Mouse (Mus musculus) spleen, adult 2 months (tissue): ENCODE results near the gene Casc1. TPM values are rescaled to one million over a fixed set of nuclear protein-coding genes. Genes with fewer than 3 reads are reported as not detected.

Experiments
- DNase-seq, 2 experiments: peaks; one replicate each; pipeline versions ENCODE4 v3.0.0 to v3.0.0-alpha.2; 2012 to 2021; ENCODE audit warnings: low spot score in 2 of 2, low read depth in 1 of 2
- H3K27ac ChIP-seq: fragments of 200-500 bp; 2 replicates; pipeline ENCODE4 v1.5.1; 2012; ENCODE audit warnings: low read length, inconsistent platforms; ENCODE audit not compliant: insufficient read depth
- H3K27me3 ChIP-seq: fragments of 200-500 bp; 2 replicates; pipeline ENCODE4 v1.6.1; 2012; ENCODE audit warnings: mild to moderate bottlenecking, moderate library complexity, low read length, inconsistent platforms; ENCODE audit not compliant: control insufficient read depth, insufficient read depth
- H3K36me3 ChIP-seq: fragments of 200-500 bp; 2 replicates; pipeline ENCODE4 v1.6.1; 2012; ENCODE audit warnings: mild to moderate bottlenecking, low read length, inconsistent platforms; ENCODE audit not compliant: control insufficient read depth, insufficient read depth
- H3K4me1 ChIP-seq: fragments of 200-500 bp; 2 replicates; pipeline ENCODE4 v1.6.1; 2011; ENCODE audit warnings: inconsistent platforms; ENCODE audit not compliant: control insufficient read depth, insufficient read depth, insufficient read length
- H3K4me3 ChIP-seq: fragments of 200-500 bp; 2 replicates; pipeline ENCODE4 v1.5.1; 2011; ENCODE audit warnings: mild to moderate bottlenecking, inconsistent platforms; ENCODE audit not compliant: insufficient read depth, insufficient read length; ENCODE audit errors: extremely low read depth
- CTCF ChIP-seq: fragments of 200-500 bp; IDR thresholded peaks from 2 replicates; pipeline ENCODE4 v1.5.1; 2011; ENCODE audit warnings: mild to moderate bottlenecking, inconsistent platforms; ENCODE audit not compliant: insufficient read depth, insufficient read length, insufficient replicate concordance; ENCODE audit errors: extremely low read depth
- POLR2A ChIP-seq: fragments of 200-500 bp; IDR thresholded peaks from 2 replicates; pipeline ENCODE4 v1.6.1; 2011; ENCODE audit warnings: low read depth, low read length, inconsistent platforms
- whole genome bisulfite sequencing: fragments of 180-500 bp; shearing (Covaris S2); methylation state at CpG from one replicate; pipeline ENCODE4 v1.1.7; 2018; 5-methylcytosine and 5-hydroxymethylcytosine counted together
- polyA plus RNA-seq: library from polyadenylated mRNA; depleted of rRNA; stranded (reverse); fragments of >200 nt; gene quantifications from 2 replicates; pipeline ENCODE4 v1.2.3, GENCODE M21; 2012

Gene Casc1
- polyA plus RNA-seq, 1 experiment = 0.09 TPM

DNA sequence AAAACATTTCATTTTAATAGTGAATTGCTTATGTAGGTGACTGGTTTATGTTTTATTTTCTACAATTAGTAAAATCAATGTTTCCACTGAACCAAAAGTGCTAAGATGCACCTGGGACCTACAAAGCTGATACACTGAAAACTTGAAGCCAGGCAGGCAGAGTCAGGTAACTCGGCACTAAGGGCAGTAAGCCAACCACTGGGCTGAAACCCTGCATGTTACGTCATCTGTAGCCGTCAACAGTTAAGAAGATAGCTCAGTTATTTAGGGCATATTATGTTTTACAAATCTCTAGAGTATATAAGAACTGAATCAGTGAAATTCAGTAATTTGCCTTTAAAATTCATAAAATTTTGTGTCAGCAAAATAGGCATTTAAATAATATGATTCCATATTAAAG lies 15.5 kb upstream of the Casc1 start:
- no peaks in the 10 kb centered on the region for H3K27me3 ChIP-seq
- 85% methylated on average over 3 of the region's 3 CpGs for WGBS
- no peak overlapping the region for H3K4me3 ChIP-seq
- peak in 1 of 2 experiments; percentile 18 for DNase-seq
- peaks cover 11% of the 10 kb centered on the region for H3K36me3 ChIP-seq
- H3K27ac ChIP-seq = no peak overlapping the region
- H3K4me1 ChIP-seq = no peaks in the 10 kb centered on the region
- TF ChIP-seq CTCF (no peak), POLR2A (no peak)

DNA sequence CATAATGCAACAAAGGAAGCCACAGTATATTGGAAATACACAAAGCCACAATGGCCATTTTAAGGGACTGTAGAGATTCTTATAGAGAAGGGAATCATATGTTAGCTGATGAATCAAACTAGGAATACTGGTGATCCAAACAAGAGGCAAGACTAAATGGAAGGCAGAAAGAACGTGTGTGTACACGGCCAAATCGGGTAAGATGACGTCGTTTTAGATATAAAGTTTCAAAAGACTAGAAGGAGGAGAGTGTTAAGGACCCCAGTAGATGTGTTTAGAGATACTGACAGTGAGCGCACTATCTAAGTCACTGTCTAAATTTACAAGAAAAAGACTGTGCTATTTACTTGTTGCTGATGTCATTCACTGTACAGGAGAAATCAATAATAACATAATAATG lies 13.4 kb upstream of the Casc1 start:
- TF ChIP-seq POLR2A (no peak), CTCF (no peak)
- H3K4me3 ChIP-seq = no peak overlapping the region
- peaks cover 13% of the 10 kb centered on the region for H3K36me3 ChIP-seq
- no peaks in the 10 kb centered on the region for H3K4me1 ChIP-seq
- WGBS = 95% methylated on average over 6 of the region's 6 CpGs
- DNase-seq = no peak
- no peak overlapping the region for H3K27ac ChIP-seq
- no peaks in the 10 kb centered on the region for H3K27me3 ChIP-seq

GRCm38 (mm10) chr6:145215826-145216225 lies 5.0 kb upstream of the Casc1 start:
- TF ChIP-seq POLR2A (no peak), CTCF (no peak)

GRCm38 (mm10) chr6:145213916-145214315 lies 3.1 kb upstream of the Casc1 start:
- Histone ChIP-seq H3K36me3 (peaks cover 6% of the 10 kb centered on the region), H3K4me1 (no peaks in the 10 kb centered on the region; the same call in 1 of the 2 replicates), H3K27me3 (no peaks in the 10 kb centered on the region), H3K4me3 (no peak overlapping the region), H3K27ac (no peak overlapping the region)
- WGBS = 88% methylated on average over 2 of the region's 2 CpGs
- no peak for DNase-seq
- TF ChIP-seq CTCF = no peak
- no peak for TF ChIP-seq POLR2A

More at GRCm38 (mm10) chr6:145215826-145216225, 5.0 kb upstream of the Casc1 start:
- Histone ChIP-seq H3K4me1 (no peaks in the 10 kb centered on the region; the same call in 1 of the 2 replicates), H3K27me3 (no peaks in the 10 kb centered on the region), H3K36me3 (peaks cover 11% of the 10 kb centered on the region), H3K27ac (no peak overlapping the region), H3K4me3 (no peak overlapping the region)
- 90% methylated on average over 3 of the region's 3 CpGs for WGBS
- DNase-seq = no peak

GRCm38 (mm10) chr6:145211376-145212305 lies 836 bp upstream of the Casc1 start:
- no peaks in the 10 kb centered on the region; the same call in 1 of the 2 replicates for H3K4me1 ChIP-seq
- peak overlapping the region; percentile 90 for H3K27ac ChIP-seq
- H3K27me3 ChIP-seq = no peaks in the 10 kb centered on the region
- no peak for DNase-seq
- 1% methylated on average over 21 of the region's 21 CpGs for WGBS
- peak overlapping the region; percentile 83 for H3K4me3 ChIP-seq
- TF ChIP-seq CTCF (no peak), POLR2A (no peak)
- H3K36me3 ChIP-seq = no peaks in the 10 kb centered on the region; the same call in 1 of the 2 replicates

DNA sequence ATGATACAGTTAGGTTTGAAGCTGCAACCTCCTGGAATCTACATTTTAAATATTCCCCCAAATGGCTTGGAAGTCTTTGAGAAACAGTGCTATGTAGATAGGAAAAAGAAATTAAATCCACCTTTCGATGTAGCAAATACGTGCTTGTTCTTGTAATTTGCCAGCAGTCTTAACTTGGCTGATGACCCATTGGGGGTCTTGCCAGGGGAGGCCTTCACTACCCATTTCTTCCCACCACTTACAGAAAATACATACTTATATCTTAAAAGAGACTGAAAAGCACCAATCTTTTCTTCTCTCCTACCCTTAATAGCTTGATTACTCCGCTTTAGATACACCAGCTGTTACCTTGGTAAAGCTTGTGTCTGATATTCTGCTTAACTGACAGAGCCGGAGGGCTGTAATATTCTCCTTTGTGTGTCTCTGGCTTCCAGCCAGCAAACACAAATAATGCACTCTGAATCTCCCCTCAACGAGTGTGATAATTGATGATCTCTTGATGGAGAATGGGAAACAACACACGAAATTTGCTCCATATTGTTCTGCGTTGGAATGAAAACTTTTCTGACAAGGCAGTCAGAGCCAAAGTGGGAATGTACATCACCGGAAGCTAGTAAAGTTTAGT lies 637 bp downstream of the Casc1 start:
- Histone ChIP-seq H3K4me3 (peak overlapping the region; percentile 66), H3K36me3 (no peaks in the 10 kb centered on the region), H3K27ac (no peak overlapping the region), H3K27me3 (no peaks in the 10 kb centered on the region), H3K4me1 (no peaks in the 10 kb centered on the region; the same call in 1 of the 2 replicates)
- no peak for TF ChIP-seq CTCF
- no peak for DNase-seq
- WGBS = 35% methylated on average over 8 of the region's 8 CpGs
